Mouse (Mus musculus) neural tube, embryonic 11.5 days (tissue): ENCODE measurements around the gene Morc3. TPM values are rescaled to one million over a fixed set of nuclear protein-coding genes. Genes with fewer than 3 reads are reported as not detected.

ENCODE experiments used
- ATAC-seq: fragments of 200-750 bp; cut with Nextera tagmentation; 2 replicates; pipeline ENCODE4 v1.8.0; 2017; ENCODE audit warnings: moderate number of reproducible peaks, mild to moderate bottlenecking, moderate TSS enrichment, moderate library complexity; ENCODE audit not compliant: insufficient read depth, low FRiP score, low TSS enrichment
- DNase-seq: peaks from one replicate; pipeline ENCODE4 v3.0.0-alpha.2; 2015; ENCODE audit warnings: low spot score
- H3K27ac ChIP-seq: fragments of 300-500 bp; sonication (generic); 2 replicates; pipeline ENCODE4 v1.5.1; 2014; ENCODE audit warnings: low read depth, mild to moderate bottlenecking, low read length
- H3K27me3 ChIP-seq: fragments of 300-500 bp; sonication (generic); 2 replicates; pipeline ENCODE4 v1.6.1; 2014; ENCODE audit warnings: mild to moderate bottlenecking, low read length, mixed read lengths; ENCODE audit not compliant: control insufficient read depth, insufficient read depth
- H3K36me3 ChIP-seq: fragments of 300-500 bp; sonication (generic); 2 replicates; pipeline ENCODE4 v1.6.1; 2014; ENCODE audit warnings: mild to moderate bottlenecking, low read length, moderate library complexity, mixed read lengths; ENCODE audit not compliant: control insufficient read depth, insufficient read depth
- H3K4me1 ChIP-seq: fragments of 300-500 bp; sonication (generic); 2 replicates; pipeline ENCODE4 v1.6.1; 2014; ENCODE audit warnings: low read length, mixed read lengths; ENCODE audit not compliant: control insufficient read depth, insufficient read depth
- H3K4me2 ChIP-seq: fragments of 300-500 bp; sonication (generic); 2 replicates; pipeline ENCODE4 v1.6.1; 2014; ENCODE audit warnings: low read depth, mild to moderate bottlenecking, moderate library complexity
- H3K4me3 ChIP-seq: fragments of 300-500 bp; sonication (generic); 2 replicates; pipeline ENCODE4 v1.5.1; 2014; ENCODE audit warnings: low read depth, low read length
- H3K9ac ChIP-seq: fragments of 300-500 bp; sonication (generic); 2 replicates; pipeline ENCODE4 v1.6.1; 2014; ENCODE audit warnings: mild to moderate bottlenecking, low read length
- H3K9me3 ChIP-seq: fragments of 300-500 bp; sonication (generic); 2 replicates; pipeline ENCODE4 v1.6.1; 2016; ENCODE audit warnings: low read length; ENCODE audit not compliant: control insufficient read depth
- WGBS: fragments of 180-500 bp; shearing (Covaris S2); extraction: QIAGEN DNeasy Blood & Tissue Kit; methylation state at CpG from one replicate; pipeline ENCODE4 v1.1.7; 2014; 5-methylcytosine and 5-hydroxymethylcytosine counted together
- polyA plus RNA-seq: library from polyadenylated mRNA; unstranded; fragments of >200 nt; fragmentation: Nextera tagmentation; extraction: Ambion mirVana; gene quantifications from 2 replicates; pipeline ENCODE4 v1.2.1, GENCODE M21; 2014

Gene Morc3
- polyA plus RNA-seq, 1 experiment from 2014 or later = 34.5 TPM

DNA sequence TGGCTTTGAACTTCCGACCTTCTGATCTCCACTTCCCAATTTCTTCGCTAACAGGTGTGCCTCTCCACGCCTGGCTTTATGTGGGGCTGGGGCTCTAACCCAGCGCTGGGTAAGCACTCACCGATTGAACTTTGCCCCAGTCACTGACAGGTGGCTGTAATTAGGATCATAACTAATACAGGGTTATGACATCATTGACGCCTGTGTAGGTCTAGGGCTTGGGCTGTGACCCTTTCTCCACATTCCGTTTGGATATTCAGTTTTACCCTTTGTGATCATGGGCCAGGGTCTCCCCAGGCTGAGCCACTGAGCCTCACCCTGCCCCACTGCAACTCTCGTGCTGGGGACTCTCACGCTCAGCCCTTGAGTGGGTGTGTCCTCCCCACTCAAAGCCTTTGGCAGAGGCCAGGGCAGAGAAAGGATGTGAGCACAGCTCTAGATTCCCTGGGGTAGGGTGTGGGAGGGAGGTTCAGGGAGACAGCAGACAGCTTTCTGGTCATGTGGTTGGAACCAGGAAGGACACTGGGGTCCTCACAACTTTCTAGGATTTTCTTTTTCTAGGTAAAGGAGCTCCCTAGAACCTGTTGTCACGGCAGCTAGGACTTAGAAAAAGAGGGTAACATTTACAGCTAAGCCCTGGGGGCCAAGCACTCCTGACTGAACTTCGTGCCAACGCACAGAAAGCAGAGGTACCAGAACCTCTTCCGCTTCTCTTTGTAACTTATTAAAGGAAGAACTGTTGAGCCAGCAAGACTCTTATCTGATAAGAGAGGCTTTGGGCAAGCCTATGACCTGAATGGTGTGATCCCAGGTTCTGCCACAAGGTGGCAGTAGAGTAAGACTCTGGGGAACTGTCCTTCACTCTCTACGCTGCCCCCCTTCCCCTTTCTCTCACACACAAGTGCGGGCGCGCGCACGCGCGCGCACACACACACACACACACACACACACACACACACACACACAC, 86.1 kb downstream of the Morc3 start:
- no peaks in the 10 kb centered on the region for H3K9me3 ChIP-seq
- H3K36me3 ChIP-seq = no peaks in the 10 kb centered on the region
- no peak overlapping the region; the same call in 1 of the 2 replicates for H3K9ac ChIP-seq
- no peak overlapping the region for H3K27ac ChIP-seq
- no peaks in the 10 kb centered on the region for H3K4me1 ChIP-seq
- peak overlapping the region; percentile 22; the same call in 1 of the 2 replicates for H3K4me2 ChIP-seq
- H3K27me3 ChIP-seq = no peaks in the 10 kb centered on the region
- ATAC-seq = peak; percentile 35
- 41% methylated on average over 21 of the region's 22 CpGs for whole genome bisulfite sequencing
- DNase-seq = peak; percentile 85
- no peak overlapping the region for H3K4me3 ChIP-seq

DNA sequence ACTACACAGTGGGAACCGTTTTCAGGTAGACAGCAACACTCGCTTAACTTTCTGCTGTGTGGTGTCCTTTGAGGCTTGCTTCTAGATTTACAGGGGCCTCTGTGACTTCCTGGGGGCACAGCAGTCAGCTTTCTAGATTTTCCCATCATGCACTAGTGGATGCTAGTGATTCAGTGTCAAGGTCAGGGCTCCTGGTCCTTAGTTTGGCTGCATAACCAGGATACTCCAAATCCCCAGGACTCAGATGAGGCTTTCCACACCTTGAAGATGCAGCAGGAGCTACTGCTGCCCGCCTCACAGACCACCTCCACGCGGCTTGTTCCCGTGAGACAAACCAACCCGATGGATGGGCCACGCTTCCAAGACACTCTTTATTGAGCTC, 86.7 kb downstream of the Morc3 start:
- 62% methylated on average over 8 of the region's 8 CpGs for WGBS
- no peak for ATAC-seq
- Histone ChIP-seq H3K4me2 (peak overlapping the region; percentile 22; the same call in 1 of the 2 replicates), H3K27ac (no peak overlapping the region), H3K4me1 (no peaks in the 10 kb centered on the region), H3K9me3 (no peaks in the 10 kb centered on the region), H3K36me3 (no peaks in the 10 kb centered on the region), H3K4me3 (no peak overlapping the region), H3K9ac (no peak overlapping the region; the same call in 1 of the 2 replicates), H3K27me3 (no peaks in the 10 kb centered on the region)
- no peak for DNase-seq

- WGBS = 68% methylated on average over 20 of the region's 20 CpGs
- H3K36me3 ChIP-seq = no peaks in the 10 kb centered on the region
- DNase-seq (peak; percentile 38), ATAC-seq (no peak; the same call in 1 of the 2 replicates)
- no peaks in the 10 kb centered on the region for H3K27me3 ChIP-seq
- H3K27ac ChIP-seq = no peak overlapping the region
- H3K4me1 ChIP-seq = no peaks in the 10 kb centered on the region
- H3K9ac ChIP-seq = no peak overlapping the region
- no peak overlapping the region for H3K4me2 ChIP-seq
- H3K4me3 ChIP-seq = no peak overlapping the region
- no peaks in the 10 kb centered on the region for H3K9me3 ChIP-seq
Observed at GRCm38 (mm10) chr16:93919189-93919588, 87.3 kb downstream of the Morc3 start.

DNA sequence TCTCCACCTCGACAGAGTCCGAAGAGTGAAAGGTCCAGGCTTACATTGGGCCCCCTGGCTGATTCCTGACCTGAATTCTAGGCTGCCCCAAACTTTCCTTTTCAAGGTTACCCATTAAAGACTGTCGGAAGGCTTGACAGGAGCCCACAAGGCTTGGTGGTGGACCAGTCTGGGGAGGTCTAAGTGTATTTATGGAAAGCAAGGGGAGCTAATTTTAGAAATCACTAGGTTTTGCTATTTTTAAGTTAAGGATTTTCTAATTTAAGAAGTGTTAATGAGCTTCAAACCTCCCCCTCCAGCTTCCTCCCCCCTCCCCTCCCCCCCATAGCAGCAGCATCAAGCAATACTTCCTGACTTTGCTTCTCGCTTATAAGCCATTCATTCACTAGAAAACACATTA, 88.8 kb downstream of the Morc3 start:
- no peaks in the 10 kb centered on the region for H3K4me1 ChIP-seq
- 76% methylated on average over 4 of the region's 4 CpGs for WGBS
- no peaks in the 10 kb centered on the region for H3K36me3 ChIP-seq
- no peak overlapping the region for H3K4me3 ChIP-seq
- no peak overlapping the region for H3K4me2 ChIP-seq
- ATAC-seq (no peak), DNase-seq (no peak)
- H3K27me3 ChIP-seq = no peaks in the 10 kb centered on the region
- no peak overlapping the region for H3K27ac ChIP-seq
- no peaks in the 10 kb centered on the region for H3K9me3 ChIP-seq
- H3K9ac ChIP-seq = no peak overlapping the region

DNA sequence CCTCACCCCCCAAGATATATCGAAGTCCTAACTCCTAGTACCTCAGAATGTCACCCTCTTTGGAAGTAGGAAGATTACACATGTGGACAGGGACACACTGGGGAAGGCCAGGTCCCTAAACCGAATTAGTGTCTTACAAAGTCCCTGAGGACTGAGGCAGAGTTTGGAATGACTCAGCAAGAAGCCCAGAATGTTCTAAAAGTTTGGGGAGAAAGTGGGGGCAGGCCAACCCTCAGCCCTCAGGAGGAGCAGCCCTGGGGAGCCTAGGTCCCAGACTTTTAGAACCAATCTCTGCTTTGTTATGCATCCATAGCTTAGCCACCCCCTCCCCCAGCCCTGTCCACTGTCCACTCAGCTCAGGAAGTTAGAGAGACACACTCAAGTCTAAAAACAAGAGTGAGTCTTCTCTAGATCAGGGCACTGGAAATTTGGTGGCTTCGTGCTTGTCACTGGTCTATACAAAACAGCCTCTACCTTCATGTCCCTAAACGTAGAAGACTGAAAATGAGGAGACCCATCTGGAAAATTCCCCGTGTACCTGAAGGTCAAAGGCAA, 91.0 kb downstream of the Morc3 start:
- no peak overlapping the region for H3K9ac ChIP-seq
- H3K36me3 ChIP-seq = no peaks in the 10 kb centered on the region
- no peaks in the 10 kb centered on the region for H3K9me3 ChIP-seq
- H3K4me3 ChIP-seq = no peak overlapping the region
- no peaks in the 10 kb centered on the region for H3K4me1 ChIP-seq
- WGBS = 77% methylated on average over 5 of the region's 5 CpGs
- no peak for ATAC-seq
- no peak overlapping the region for H3K4me2 ChIP-seq
- H3K27ac ChIP-seq = no peak overlapping the region
- H3K27me3 ChIP-seq = no peaks in the 10 kb centered on the region
- no peak for DNase-seq

DNA sequence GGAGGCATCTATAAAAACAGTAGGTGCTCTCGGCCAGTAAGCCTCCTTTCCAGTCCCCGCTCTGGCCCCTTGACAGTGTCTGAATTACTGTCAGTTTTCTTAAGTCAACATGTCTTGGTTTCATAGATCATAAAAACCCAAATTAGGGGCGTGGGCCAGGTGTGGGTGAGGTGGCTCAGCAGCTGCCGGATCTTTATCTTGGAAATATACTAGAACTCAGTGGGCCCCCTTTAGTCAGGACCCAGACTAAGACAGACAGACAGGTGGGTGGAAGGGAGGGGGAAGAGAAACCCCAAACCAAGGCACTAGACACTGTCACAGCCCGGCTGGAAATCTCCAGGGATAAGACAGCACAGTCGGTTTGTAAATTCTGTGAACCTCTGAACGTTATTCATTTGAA, 91.9 kb downstream of the Morc3 start:
- no peak for ATAC-seq
- no peaks in the 10 kb centered on the region for H3K9me3 ChIP-seq
- H3K4me2 ChIP-seq = no peak overlapping the region
- no peak overlapping the region for H3K4me3 ChIP-seq
- H3K36me3 ChIP-seq = no peaks in the 10 kb centered on the region
- 78% methylated on average over 7 of the region's 7 CpGs for WGBS
- H3K9ac ChIP-seq = no peak overlapping the region
- DNase-seq = no peak
- H3K27ac ChIP-seq = no peak overlapping the region
- no peaks in the 10 kb centered on the region for H3K27me3 ChIP-seq
- H3K4me1 ChIP-seq = no peaks in the 10 kb centered on the region

Other genes with a start within 250 kb of the Morc3 start
- gene Setd4, start 228.1 kb upstream of the Morc3 start, polyA plus RNA-seq = 7.8 and 8.5 TPM in 2 replicates
- 105 and 107 TPM in 2 replicates for gene Cbr1, start 226.3 kb upstream of the Morc3 start, polyA plus RNA-seq
- gene Gm5678, start 204.0 kb upstream of the Morc3 start, polyA plus RNA-seq = not detected in 2 replicates
- 0.69 and 1.7 TPM in 2 replicates for gene Cbr3, start 148.9 kb upstream of the Morc3 start, polyA plus RNA-seq
- gene Dop1b, start 120.2 kb upstream of the Morc3 start, polyA plus RNA-seq = 16.5 and 24.4 TPM in 2 replicates
- gene Chaf1b, start 51.8 kb downstream of the Morc3 start, polyA plus RNA-seq = 80.9 and 87.2 TPM in 2 replicates
- gene Cldn14, start 176.7 kb downstream of the Morc3 start, polyA plus RNA-seq = 0.22 and 0.52 TPM in 2 replicates